Mouse (Mus musculus) gastrocnemius, adult 2 months (tissue): ENCODE data around the gene Ece1. TPM values are rescaled to one million over a fixed set of nuclear protein-coding genes. Genes with fewer than 3 reads are reported as not detected.
A peak's percentile ranks its signal among the peaks of the same experiment; 100 is the strongest.
"Not testable (repeated sequence)": the region's sequence is repeated elsewhere in the genome, so short reads cannot be mapped to it uniquely, and the experiment has no call there.

Experiments
- DNase-seq: peaks from one replicate; pipeline ENCODE4 v3.0.0; 2022
- H3K27ac ChIP-seq: fragments of 200-600 bp; 2 replicates; pipeline ENCODE4 v1.8.1; 2022; ENCODE audit warnings: mild to moderate bottlenecking
- H3K4me3 ChIP-seq: fragments of 200-600 bp; 2 replicates; pipeline ENCODE4 v1.8.1; 2022; ENCODE audit warnings: mild to moderate bottlenecking, moderate library complexity
- CTCF ChIP-seq: fragments of 200-600 bp; IDR thresholded peaks from 2 replicates; pipeline ENCODE4 v1.8.1; 2022; ENCODE audit warnings: antibody characterized with exemption, mild to moderate bottlenecking, moderate library complexity
- intact Hi-C: fragments of 180-260 bp; cut with DNase I; formaldehyde crosslinking; loops from one replicate; pipeline ENCODE4 v1.15.1; 2025
- total RNA-seq, 2 experiments: library from RNA; stranded (reverse); gene quantifications; 2 replicates each; pipeline ENCODE4 v1.2.3; 2021

The Ece1 gene
- total RNA-seq, 2 experiments from 2014 or later: 61.6 to 103 TPM

DNA sequence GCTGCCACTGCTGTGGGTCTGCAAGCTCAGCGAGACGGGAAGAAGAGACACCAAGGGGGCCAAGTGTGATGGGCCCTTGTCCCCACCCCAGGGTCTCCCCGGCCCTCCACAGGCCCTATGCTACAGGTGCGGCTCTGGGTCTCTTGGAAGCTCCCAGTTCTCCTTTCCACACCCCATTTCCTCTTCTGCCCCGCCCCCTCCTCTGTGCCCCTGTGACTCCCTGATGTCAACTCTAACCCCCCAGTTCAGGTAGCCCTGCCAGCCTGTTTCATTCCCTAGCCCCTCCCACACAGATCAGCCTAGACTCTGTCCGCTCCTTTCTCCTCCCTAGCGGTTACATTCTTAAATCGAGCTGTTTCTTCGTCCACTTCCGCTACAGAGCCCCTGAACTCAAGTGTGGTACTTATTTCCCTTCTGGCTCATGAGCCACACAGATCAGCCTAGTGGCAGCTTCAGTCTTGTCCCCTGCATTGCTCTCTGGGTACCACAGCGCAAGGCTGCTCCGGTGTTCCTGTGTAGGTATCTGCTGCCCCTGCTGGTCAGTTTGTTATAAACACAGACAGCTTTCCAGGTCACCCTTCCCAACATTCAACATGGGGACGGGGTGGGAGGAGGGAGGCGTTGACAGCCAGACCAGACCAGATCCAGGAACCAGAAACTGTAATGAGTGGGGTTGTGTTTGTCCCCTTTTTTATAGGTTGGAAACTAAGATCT is 26.3 kb upstream of the Ece1 start:
- intact Hi-C loops: loop anchor here (2.0 kb wide), 3 partner anchors 39 to 159 kb away; partner anchors contain the start of gene Alpl
- peak; percentile 83 for DNase-seq
- TF ChIP-seq CTCF: peak; percentile 91
- Histone ChIP-seq H3K27ac (no peak overlapping the region), H3K4me3 (no peak overlapping the region)

DNA sequence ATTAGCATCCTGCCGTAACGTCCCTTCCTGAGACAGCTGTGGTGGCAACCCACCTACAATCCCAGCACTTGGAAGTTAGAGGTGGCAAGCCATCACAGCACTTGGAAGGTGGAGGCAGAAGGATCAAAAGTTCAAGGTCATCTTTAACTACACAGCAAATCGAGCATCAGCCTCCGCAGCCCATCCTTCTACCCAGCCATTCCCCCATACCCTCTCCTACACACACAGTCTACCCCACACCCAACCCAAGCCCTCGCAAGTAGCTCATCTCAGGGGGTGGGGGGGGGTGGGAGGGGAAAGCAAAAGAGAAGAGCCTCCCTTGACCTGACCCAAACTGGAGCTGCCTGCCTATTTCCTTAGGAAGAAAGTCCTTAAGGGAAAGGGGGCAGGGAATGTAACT is 25.3 kb upstream of the Ece1 start:
- intact Hi-C loops: loop anchor here (2.0 kb wide), 2 partner anchors 40 to 106 kb away; partner anchors contain the start of gene Alpl
- no peak overlapping the region for H3K27ac ChIP-seq
- DNase-seq: no peak
- TF ChIP-seq CTCF: no peak
- H3K4me3 ChIP-seq: no peak overlapping the region

DNA sequence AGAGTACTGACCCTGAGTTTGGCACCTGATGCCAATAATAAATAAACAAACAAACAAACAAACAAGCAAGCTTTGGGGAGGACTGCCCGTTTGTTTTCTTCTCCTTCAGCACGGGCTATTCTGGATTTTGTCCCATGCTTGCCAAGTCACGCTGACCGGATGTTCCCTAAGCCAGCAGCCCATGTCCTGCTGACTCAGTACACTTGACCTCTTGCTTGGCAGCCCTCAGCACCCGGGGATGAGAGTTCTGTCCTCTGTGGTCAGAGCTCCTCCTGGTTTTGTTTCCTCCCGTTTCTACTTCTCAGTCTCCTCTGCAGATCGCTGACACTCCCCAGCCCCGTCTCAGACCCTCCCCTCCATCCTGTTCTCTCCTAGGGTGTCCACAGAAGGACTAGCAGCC is 24.2 kb upstream of the Ece1 start:
- TF ChIP-seq CTCF: no peak
- peak; percentile 87 for DNase-seq
- Histone ChIP-seq H3K27ac (peak overlapping the region; percentile 86), H3K4me3 (peak overlapping the region; percentile 43)
- intact Hi-C loops: loop anchor here (2.0 kb wide), 2 partner anchors 41 to 107 kb away; partner anchors contain the start of gene Alpl

DNA sequence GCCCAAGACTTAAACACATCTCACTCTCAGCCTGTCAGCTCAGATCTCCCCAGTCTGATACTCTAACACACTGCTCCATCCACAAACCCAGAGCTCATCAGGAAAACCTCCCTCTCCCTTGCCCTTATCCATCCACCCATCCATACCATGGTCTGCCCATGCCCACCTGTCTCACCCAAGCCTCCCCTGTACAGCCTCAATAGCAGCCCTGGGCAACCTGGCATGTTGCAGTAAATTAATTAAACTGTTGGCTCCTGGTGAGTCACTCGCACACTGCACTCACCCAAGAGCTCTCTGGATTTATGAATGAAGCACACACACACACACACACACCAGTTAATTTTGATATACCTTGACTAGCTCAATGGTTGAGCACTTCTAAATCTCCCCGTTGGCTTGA is 23.2 kb upstream of the Ece1 start:
- no peak for DNase-seq
- TF ChIP-seq CTCF: no peak
- intact Hi-C loops: no loop called here
- no peak overlapping the region for H3K27ac ChIP-seq
- H3K4me3 ChIP-seq: no peak overlapping the region

DNA sequence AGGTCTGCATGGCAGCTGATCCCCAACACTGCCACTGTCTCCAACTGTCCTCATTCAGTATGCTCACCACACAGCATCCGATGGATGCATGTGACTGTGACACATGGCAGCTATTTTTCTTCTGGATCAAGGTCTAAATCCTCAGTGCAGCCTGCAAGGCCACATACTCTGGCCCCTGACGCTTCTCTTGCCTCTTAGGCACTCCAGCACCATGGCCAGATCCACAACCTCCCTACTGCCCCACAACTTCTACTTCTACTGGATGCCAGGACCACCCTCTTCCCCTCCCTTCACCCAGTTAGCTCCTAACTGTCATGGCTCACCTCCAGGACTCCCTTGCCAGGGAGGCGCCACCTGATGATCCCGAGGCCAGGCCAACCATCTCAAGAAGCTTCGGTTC is 22.6 kb upstream of the Ece1 start:
- Histone ChIP-seq H3K27ac (no peak overlapping the region), H3K4me3 (no peak overlapping the region)
- peak; percentile 35 for DNase-seq
- intact Hi-C loops: no loop called here
- TF ChIP-seq CTCF: no peak

DNA sequence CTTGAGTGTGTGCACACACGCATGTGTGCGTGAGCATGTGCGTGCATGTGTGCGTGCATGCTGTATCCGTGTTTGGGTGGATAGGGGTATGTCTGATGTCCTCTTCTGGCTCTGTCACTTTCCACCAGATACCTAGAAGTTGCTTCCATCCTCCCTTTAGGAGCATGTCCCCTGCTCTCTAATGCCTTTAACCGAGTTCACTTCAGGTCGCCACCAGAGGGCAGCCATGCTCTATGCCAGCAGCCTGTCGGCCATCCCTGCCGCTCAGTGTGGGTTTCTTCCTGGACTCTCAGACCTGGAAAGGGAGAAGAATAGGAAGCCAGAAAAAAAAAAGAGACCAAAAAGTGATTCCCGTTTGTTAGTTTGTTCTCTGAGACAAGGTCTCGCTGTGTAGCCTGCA is 17.4 kb upstream of the Ece1 start:
- TF ChIP-seq CTCF: peak; percentile 90
- intact Hi-C loops: loop anchor here (1.0 to 5.0 kb wide), 2 partner anchors 109 to 263 kb away; no protein-coding TSS in a partner anchor
- no peak overlapping the region for H3K4me3 ChIP-seq
- no peak overlapping the region for H3K27ac ChIP-seq
- DNase-seq: peak; percentile 86

DNA sequence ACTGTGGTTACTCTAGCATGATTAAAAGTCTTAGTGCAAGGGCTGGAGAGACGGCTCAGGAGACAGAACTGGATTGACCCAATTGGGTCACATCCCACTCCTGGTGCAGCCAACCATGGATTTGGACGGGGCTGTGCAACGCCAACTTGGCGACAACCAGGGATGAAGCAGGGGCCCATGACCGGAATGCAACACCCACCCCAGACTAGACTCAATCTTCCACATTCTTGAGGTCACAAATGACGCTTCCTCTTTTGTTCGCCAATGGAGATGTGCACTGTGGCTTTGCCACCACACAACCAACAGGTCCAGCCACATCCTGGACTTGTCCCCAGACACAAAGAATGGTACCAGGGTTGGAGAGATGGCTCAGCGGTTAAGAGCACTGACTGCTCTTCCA is 14.4 kb upstream of the Ece1 start:
- H3K4me3 ChIP-seq, DNase-seq, H3K27ac ChIP-seq, intact Hi-C loops: not testable (repeated sequence)

DNA sequence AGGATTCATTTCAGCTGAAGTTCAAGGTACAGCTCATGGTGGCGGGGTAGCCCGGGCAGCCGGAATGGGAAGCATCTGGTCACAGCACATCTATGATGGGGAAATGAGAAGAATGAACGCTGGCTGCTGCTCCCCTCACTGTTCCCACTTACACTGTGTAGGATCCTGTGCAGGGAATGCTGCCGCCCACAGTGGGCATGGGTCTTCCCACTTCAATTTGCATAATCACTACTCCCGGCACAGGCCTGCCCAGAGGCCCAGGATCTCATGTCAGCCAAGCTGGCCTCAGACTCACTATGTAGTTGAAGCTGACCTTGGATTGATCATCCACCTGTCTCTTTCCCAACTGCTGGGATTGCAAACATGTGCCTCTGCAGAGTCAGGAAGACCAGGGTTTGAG is 11.9 kb upstream of the Ece1 start:
- intact Hi-C loops: loop anchor here (2.0 kb wide), 1 partner anchor 97 kb away; no protein-coding TSS in a partner anchor
- no peak overlapping the region for H3K27ac ChIP-seq
- no peak overlapping the region for H3K4me3 ChIP-seq
- TF ChIP-seq CTCF: no peak
- no peak for DNase-seq

DNA sequence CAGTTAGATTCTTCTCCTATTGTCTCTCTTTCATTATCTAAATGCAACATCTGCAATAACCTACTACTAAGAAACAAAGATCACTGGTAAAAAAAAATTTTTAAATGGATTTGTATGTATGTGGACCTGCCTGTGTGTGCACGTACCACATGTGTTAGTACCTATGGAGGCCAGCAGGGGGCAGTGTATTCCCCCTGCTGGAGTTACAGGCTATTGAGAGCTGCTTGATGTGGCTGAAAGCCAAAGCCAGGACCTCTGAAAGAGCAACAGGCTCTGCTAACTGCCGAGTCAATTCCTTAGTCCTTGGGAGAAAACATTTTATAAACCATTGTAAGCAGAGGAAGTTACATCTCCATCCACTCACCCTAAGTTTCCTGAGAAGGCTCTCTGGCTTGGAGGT is 10.6 kb upstream of the Ece1 start:
- TF ChIP-seq CTCF: peak; percentile 89
- Histone ChIP-seq H3K4me3 (no peak overlapping the region), H3K27ac (no peak overlapping the region)
- peak; percentile 81 for DNase-seq
- intact Hi-C loops: loop anchor here (2.0 kb wide), 1 partner anchor 95 kb away; no protein-coding TSS in a partner anchor

DNA sequence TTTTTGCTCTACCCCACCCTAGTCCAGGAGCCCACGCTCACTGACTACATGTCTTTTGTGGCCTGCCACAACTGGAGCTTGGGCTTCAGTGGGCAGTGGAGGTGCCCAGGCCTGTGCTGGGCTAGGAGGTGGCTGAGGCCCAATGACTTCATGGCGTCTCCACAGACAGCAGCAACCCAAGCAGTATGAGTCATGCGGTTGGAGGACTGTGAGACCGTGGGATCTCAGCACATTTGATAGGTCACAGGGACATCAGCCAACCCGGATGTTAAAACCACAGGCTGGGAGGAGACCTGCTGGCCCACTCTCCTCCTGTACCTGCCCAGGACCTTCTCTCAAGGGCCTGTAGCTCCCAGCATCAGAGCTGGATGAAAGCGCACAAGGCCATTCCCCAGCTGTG is 8.2 kb upstream of the Ece1 start:
- no peak for TF ChIP-seq CTCF
- peak; percentile 76 for DNase-seq
- no peak overlapping the region for H3K4me3 ChIP-seq
- intact Hi-C loops: no loop called here
- peak overlapping the region; percentile 76 for H3K27ac ChIP-seq

DNA sequence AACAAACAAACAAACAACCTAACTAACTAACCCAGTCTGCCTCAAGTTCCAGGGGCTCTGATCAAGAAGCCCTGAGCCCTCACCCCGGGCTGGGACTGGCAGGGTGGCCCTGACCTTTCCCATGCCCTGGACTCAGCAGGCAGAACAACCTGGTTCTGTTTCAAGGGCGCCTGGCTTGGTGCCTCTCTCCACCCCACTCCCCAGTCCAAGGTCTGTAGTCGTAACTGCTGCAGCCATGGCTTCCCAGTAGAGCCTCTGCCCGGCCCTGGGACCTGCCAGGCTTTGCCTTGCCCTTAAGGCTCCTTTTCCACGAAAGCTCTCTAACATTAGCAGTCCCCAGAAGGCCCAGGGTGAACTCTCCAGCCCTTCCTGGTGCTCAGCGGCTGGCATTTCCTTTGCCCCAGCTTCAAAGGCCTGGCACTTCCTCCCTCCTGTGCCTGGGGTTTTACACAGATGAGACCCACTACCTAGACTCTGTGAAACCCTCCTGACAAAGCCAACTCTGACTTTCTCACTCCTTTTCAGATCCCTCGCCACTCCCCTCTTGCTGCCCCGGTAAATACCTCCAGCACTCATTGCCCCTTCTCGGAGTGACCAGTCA is 6.2 kb upstream of the Ece1 start:
- peak overlapping the region; percentile 80 for H3K27ac ChIP-seq
- intact Hi-C loops: loop anchor here (2.0 kb wide), 1 partner anchor 89 kb away; no protein-coding TSS in a partner anchor
- no peak for TF ChIP-seq CTCF
- DNase-seq: peak; percentile 89
- no peak overlapping the region for H3K4me3 ChIP-seq

DNA sequence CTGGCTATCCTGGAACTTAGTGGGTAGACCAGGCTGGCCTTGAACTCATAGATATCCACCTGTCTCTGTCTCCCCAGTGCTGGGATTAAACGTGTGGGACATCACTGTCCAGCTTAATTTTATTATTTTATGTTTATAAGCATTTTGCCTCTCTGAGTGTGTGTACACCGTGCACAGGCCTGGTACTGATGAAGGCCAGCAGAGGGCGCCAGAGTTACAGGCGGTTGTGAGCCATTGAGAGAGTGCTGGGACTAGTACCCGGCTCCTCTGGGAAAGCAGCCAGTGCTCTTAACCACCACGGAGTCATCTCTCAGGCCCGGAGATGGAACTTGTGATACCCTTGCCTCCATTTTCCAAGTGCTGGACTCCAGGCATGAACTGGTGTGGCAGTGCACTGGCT is 4.9 kb upstream of the Ece1 start:
- peak; percentile 72 for TF ChIP-seq CTCF
- Histone ChIP-seq H3K27ac (0 out of 2 replicates have a peak overlapping the region, but pooled peaks have one; percentile 80), H3K4me3 (no peak overlapping the region)
- DNase-seq: peak; percentile 54
- intact Hi-C loops: loop anchor here (2.0 kb wide), 1 partner anchor 88 kb away; no protein-coding TSS in a partner anchor

DNA sequence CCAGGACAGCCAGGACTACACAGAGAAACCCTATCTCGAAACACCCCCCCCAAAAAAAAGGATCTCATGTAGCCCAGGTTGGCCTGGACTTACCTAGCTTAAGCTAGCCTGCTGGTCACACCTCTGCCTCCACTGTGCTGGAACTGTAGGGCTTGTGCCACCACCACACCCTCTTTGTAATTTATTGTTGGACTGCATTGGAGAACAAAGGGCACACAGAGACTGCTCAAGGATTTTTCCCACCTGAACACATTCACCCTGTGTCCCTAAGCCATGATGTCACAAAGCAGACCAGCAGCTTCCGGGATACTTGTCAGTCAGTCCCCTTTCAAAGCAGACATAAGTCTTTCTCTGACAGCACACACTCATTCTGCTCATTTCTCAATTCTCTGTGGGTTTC is 3.7 kb upstream of the Ece1 start:
- no peak for DNase-seq
- intact Hi-C loops: no loop called here
- TF ChIP-seq CTCF: no peak
- H3K4me3 ChIP-seq: no peak overlapping the region
- no peak overlapping the region for H3K27ac ChIP-seq
